In genomic region chr9:110751412-110751811, GRCm38 (mm10) we compare ENCODE assay signal across 17 mouse cellular contexts. TPM values are rescaled to one million over a fixed set of nuclear protein-coding genes. Genes with fewer than 3 reads are reported as not detected.
DNase-seq lines count a peak whose midpoint lies in the region; ATAC-seq lines count a peak whose summit lies in the region.
"Had no signal": no experiment of that assay in that cellular context is flagged by ENCODE, and none has a peak within 500 bp of the region (broad histone marks: within the 10 kb centered on the region; RNA-seq: fewer than 3 reads in every experiment).

No protein-coding gene starts in this region.

- H3K9ac ChIP-seq in heart, embryonic 12.5 days: peak overlapping the region; percentile 44; the same call in 1 of the 2 replicates
- H3K9ac ChIP-seq in kidney, embryonic 15.5 days: no peak overlapping the region
- no peak overlapping the region for H3K9ac ChIP-seq in embryonic facial prominence, embryonic 12.5 days
- peak overlapping the region; percentile 3; the same call in 1 of the 2 replicates for H3K9ac ChIP-seq in liver, embryonic 11.5 days (ENCODE audit: low read depth, low read length)

- peak overlapping the region; percentile 51 for H3K4me2 ChIP-seq in heart, embryonic 12.5 days
- no peak overlapping the region for H3K4me2 ChIP-seq in kidney, embryonic 15.5 days
- peak overlapping the region; percentile 24 for H3K4me2 ChIP-seq in embryonic facial prominence, embryonic 12.5 days (replicated peaks)
- H3K4me2 ChIP-seq in liver, embryonic 11.5 days: peak overlapping the region; percentile 30

- H3K4me1 ChIP-seq in heart, embryonic 12.5 days (replicated peaks): peaks cover 65% of the 10 kb centered on the region
- H3K4me1 ChIP-seq in kidney, embryonic 15.5 days: peaks cover 67% of the 10 kb centered on the region
- H3K4me1 ChIP-seq in embryonic facial prominence, embryonic 12.5 days: peaks cover 34% of the 10 kb centered on the region
- peaks cover 44% of the 10 kb centered on the region for H3K4me1 ChIP-seq in liver, embryonic 11.5 days (replicated peaks; ENCODE audit: control insufficient read depth, insufficient read depth, low read length)

- H3K4me3 ChIP-seq in heart, embryonic 12.5 days: no peak overlapping the region
- H3K4me3 ChIP-seq in kidney, embryonic 15.5 days (replicated peaks): no peak overlapping the region
- H3K4me3 ChIP-seq in embryonic facial prominence, embryonic 12.5 days: no peak overlapping the region
- H3K4me3 ChIP-seq in liver, embryonic 11.5 days (ENCODE audit: low read depth, low read length): no peak overlapping the region

- H3K36me3 ChIP-seq in heart, embryonic 12.5 days: no peaks in the 10 kb centered on the region
- no peaks in the 10 kb centered on the region for H3K36me3 ChIP-seq in kidney, embryonic 15.5 days
- no peaks in the 10 kb centered on the region for H3K36me3 ChIP-seq in embryonic facial prominence, embryonic 12.5 days
- H3K36me3 ChIP-seq in liver, embryonic 11.5 days (ENCODE audit: control insufficient read depth, insufficient read depth, low read length): no peaks in the 10 kb centered on the region

- H3K9me3 ChIP-seq in heart, embryonic 12.5 days (replicated peaks): no peaks in the 10 kb centered on the region
- no peaks in the 10 kb centered on the region for H3K9me3 ChIP-seq in kidney, embryonic 15.5 days (replicated peaks)
- H3K9me3 ChIP-seq in embryonic facial prominence, embryonic 12.5 days: no peaks in the 10 kb centered on the region
- no peaks in the 10 kb centered on the region for H3K9me3 ChIP-seq in liver, embryonic 11.5 days (ENCODE audit: control insufficient read depth, low read length)

- H3K27ac ChIP-seq in heart, embryonic 12.5 days (ENCODE audit: poor library complexity, severe bottlenecking): peak overlapping the region; percentile 87
- H3K27ac ChIP-seq in kidney, embryonic 15.5 days: peak overlapping the region; percentile 78; the same call in 1 of the 2 replicates
- H3K27ac ChIP-seq in embryonic facial prominence, embryonic 12.5 days: peak overlapping the region; percentile 66
- peak overlapping the region; percentile 70 for H3K27ac ChIP-seq in liver, embryonic 11.5 days (ENCODE audit: low read depth, low read length)
- H3K27ac ChIP-seq: macrophage had no signal

- no peak for ATAC-seq in heart, embryonic 12.5 days (ENCODE audit: insufficient number of reproducible peaks, low FRiP score)
- ATAC-seq in kidney, embryonic 15.5 days (replicated peaks; ENCODE audit: low FRiP score): no peak
- ATAC-seq in embryonic facial prominence, embryonic 12.5 days (ENCODE audit: insufficient number of reproducible peaks, insufficient read depth, low FRiP score, low TSS enrichment): no peak
- peak; percentile 78 for ATAC-seq in liver, embryonic 11.5 days (replicated peaks; ENCODE audit: low FRiP score)
- ATAC-seq: forebrain, embryonic 16.5 days had no signal

- H3K27me3 ChIP-seq in heart, embryonic 12.5 days (replicated peaks): no peaks in the 10 kb centered on the region
- no peaks in the 10 kb centered on the region for H3K27me3 ChIP-seq in kidney, embryonic 15.5 days
- no peaks in the 10 kb centered on the region for H3K27me3 ChIP-seq in embryonic facial prominence, embryonic 12.5 days
- no peaks in the 10 kb centered on the region for H3K27me3 ChIP-seq in liver, embryonic 11.5 days (replicated peaks; ENCODE audit: control insufficient read depth, insufficient read depth, low read length)

- no peak for DNase-seq in heart, adult 11 months
- no peak for DNase-seq in kidney, postnatal 36 days
- DNase-seq in liver, embryonic 11.5 days (ENCODE audit: low spot score): no peak
- no peak for DNase-seq in gastrocnemius, postnatal 4 days (ENCODE audit: low spot score in 2 of 2)
- no peak for DNase-seq in ovary, postnatal 10 days (ENCODE audit: low spot score)
- DNase-seq: adrenal gland, postnatal 10 days; B cell, adult 2 months; cerebellum, postnatal 14 days; gastrocnemius, postnatal 25 days had no signal

- 48% methylated on average over 5 of the region's 5 CpGs for WGBS in heart, embryonic 12.5 days
- 69% methylated on average over 5 of the region's 5 CpGs for WGBS in kidney, embryonic 15.5 days
- WGBS in embryonic facial prominence, embryonic 12.5 days: 78% methylated on average over 5 of the region's 5 CpGs
- 47% methylated on average over 5 of the region's 5 CpGs for WGBS in liver, embryonic 11.5 days

RNA-seq across cellular contexts. Expression of gene Pth1r, which starts 4.5 kb away (rescaled TPM):
- polyA plus RNA-seq in heart, embryonic 12.5 days (2016; fragmentation: Nextera tagmentation; extraction: Ambion mirVana): 45.8 and 46.1 TPM in 2 replicates
- 67.1 and 70.1 TPM in 2 replicates for polyA plus RNA-seq in kidney, embryonic 15.5 days (2015; fragmentation: Nextera tagmentation; extraction: Ambion mirVana)
- polyA plus RNA-seq in embryonic facial prominence, embryonic 12.5 days (2016; fragmentation: Nextera tagmentation; extraction: Ambion mirVana): 115 and 117 TPM in 2 replicates
- 11.0 and 11.7 TPM in 2 replicates for polyA plus RNA-seq in liver, embryonic 11.5 days (2014; fragmentation: Nextera tagmentation; extraction: Ambion mirVana)
- total RNA-seq in gastrocnemius, postnatal 4 days (2021): 10 to 100 TPM; 11.8 to 13.4 TPM

RNA-seq across cellular contexts. Expression of gene Myl3, which starts 9.8 kb away (rescaled TPM):
- 3,437 and 3,612 TPM in 2 replicates for polyA plus RNA-seq in heart, embryonic 12.5 days (2016; fragmentation: Nextera tagmentation; extraction: Ambion mirVana)
- polyA plus RNA-seq in kidney, embryonic 15.5 days (2015; fragmentation: Nextera tagmentation; extraction: Ambion mirVana): 1.8 and 3.9 TPM in 2 replicates
- polyA plus RNA-seq in embryonic facial prominence, embryonic 12.5 days (2016; fragmentation: Nextera tagmentation; extraction: Ambion mirVana): 1.9 and 2.4 TPM in 2 replicates
- 2.1 and 6.8 TPM in 2 replicates for polyA plus RNA-seq in liver, embryonic 11.5 days (2014; fragmentation: Nextera tagmentation; extraction: Ambion mirVana)
- 100 to 1,000 TPM; 322 to 324 TPM for total RNA-seq in gastrocnemius, postnatal 4 days (2021)
- total RNA-seq: left cerebral cortex, postnatal 25 days had no signal
- polyA plus RNA-seq: macrophage had no signal

RNA-seq across cellular contexts. Expression of gene Prss42, which starts 46.6 kb away (rescaled TPM):
- 0.14 TPM in 1 of 2 replicates, not detected in the other for polyA plus RNA-seq in heart, embryonic 12.5 days (2016; fragmentation: Nextera tagmentation; extraction: Ambion mirVana)
- polyA plus RNA-seq in kidney, embryonic 15.5 days (2015; fragmentation: Nextera tagmentation; extraction: Ambion mirVana): not detected in 2 replicates
- polyA plus RNA-seq in embryonic facial prominence, embryonic 12.5 days (2016; fragmentation: Nextera tagmentation; extraction: Ambion mirVana): not detected in 2 replicates
- polyA plus RNA-seq in liver, embryonic 11.5 days (2014; fragmentation: Nextera tagmentation; extraction: Ambion mirVana): not detected in 2 replicates
- not detected for total RNA-seq in gastrocnemius, postnatal 4 days (2021)
- total RNA-seq: adrenal gland, postnatal 10 days; gastrocnemius, postnatal 25 days; left cerebral cortex, postnatal 25 days had no signal
- polyA plus RNA-seq: forebrain, embryonic 16.5 days; macrophage; neural tube, embryonic 14.5 days; thymus, postnatal 0 days had no signal

Comparison
In these comparisons a context has a peak if more than half of its experiments do, and no peak if none do; other contexts are left out.
1. H3K9ac ChIP-seq: peak in heart, embryonic 12.5 days (single experiment) and liver, embryonic 11.5 days (single experiment); none in kidney, embryonic 15.5 days (single experiment) and embryonic facial prominence, embryonic 12.5 days (single experiment).
2. RNA of gene Myl3, which starts 9.8 kb away (polyA plus RNA-seq): 3,437 to 3,612 TPM in heart, embryonic 12.5 days; 2.1 to 6.8 TPM in liver, embryonic 11.5 days, 1.9 to 2.4 TPM in embryonic facial prominence, embryonic 12.5 days and 1.8 to 3.9 TPM in kidney, embryonic 15.5 days; every median in the first group is over 100 times any median in the second.
3. Peak in every context shown above with its lines, with median percentiles within 50 percentile points of each other: H3K27ac ChIP-seq.